Mouse (Mus musculus) left cerebral cortex, adult 8-10 months (tissue): ENCODE results near the gene Pip5k1b. TPM values are rescaled to one million over a fixed set of nuclear protein-coding genes. Genes with fewer than 3 reads are reported as not detected.

ENCODE experiments used
- DNase-seq, 2 experiments: peaks; one replicate each; pipeline ENCODE4 v3.0.0; 2022; ENCODE audit warnings: low spot score in 2 of 2
- total RNA-seq, 4 experiments: library from RNA; stranded (reverse); gene quantifications; 2 replicates each; pipeline ENCODE4 v1.2.4; 2022

Pip5k1b gene
- total RNA-seq, 4 experiments from 2014 or later: 19.4 to 23.4 (median 20.7) TPM

GRCm38 (mm10) chr19:24308305-24308705 lies 247.4 kb downstream of the Pip5k1b start:
- peak in 1 of 2 experiments; percentile 27 for DNase-seq

DNA sequence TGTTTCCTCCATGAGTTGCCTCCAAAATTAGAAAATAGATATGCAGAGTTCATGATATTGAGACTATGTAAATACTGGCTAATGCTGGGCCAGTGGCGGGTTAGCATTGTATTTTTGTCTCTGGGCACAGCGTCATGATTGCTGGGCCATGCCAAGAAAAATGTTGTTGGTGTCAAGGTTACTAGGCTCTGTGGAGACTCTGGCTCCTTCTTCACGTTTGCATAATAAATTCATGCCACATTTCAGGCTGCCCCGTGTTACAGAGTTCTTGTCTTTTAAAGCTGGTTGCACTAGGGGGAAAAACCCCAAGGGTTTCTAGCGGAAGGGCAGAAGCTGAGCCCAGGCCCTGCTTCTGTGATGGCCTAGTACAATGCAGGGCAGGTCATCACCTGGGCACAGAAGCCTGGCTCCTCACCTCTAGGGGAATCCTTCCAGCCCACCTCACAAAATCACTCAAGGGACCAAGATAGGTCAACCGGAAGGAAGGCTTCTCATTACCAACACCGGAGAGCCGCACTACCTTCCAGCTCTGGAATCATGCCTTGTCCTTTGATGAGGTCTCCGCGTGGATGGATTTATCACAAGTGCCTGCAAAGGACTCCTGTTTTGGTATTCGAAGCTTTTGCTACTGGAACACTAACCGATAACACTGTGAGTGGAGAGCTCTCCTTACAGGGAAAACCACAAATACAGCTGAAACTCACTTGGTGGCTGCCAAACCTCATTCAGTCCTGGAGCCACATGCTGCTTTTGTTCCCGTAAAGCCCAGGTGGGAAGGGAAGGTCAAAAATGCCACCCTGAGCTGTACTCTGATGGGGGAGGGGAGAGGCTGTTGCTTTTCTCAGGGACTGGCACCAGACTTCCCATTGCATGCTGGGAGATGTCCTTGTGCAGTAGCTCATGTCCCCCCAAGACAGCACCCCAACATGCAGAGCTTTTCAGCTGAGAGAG lies 248.1 kb downstream of the Pip5k1b start:
- no peak for DNase-seq

DNA sequence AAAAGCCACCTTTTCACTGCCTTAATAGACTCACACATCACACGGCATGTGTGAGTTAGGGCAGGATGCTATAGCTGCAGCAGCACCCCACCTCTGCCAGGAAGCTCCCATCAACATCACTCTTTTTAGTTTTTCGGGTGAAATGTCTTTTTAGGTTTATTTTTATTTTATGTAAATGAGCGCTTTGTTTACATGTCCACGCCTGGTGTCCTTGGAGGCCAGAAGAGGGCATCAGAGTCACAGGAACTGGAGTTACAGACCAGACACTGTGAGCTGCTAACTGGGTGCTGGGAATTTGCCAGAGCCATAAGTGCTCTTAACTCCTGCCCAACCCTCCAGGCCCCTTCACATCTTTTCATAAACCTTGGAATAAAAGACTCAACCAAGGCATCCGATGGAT lies 249.3 kb downstream of the Pip5k1b start:
- DNase-seq: no peak

DNA sequence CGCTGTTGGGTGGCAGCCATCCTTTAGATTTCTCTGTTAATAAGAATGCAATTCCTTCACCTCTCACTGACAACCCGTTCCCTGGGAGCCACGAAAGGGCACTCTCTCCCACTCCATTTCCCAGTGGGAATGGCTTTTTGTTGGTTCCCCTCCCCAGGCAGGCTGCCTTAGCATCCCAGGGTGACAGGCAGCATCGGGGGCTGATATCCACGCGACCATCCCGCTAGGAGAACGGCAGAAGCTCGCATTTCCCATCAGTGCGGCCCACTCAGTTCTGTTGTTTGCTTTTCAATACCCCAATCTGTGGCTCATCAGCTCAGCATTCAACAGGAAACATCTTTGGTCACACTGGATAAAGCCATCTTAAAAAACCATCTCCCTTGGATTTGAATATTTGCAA lies 253.5 kb downstream of the Pip5k1b start:
- DNase-seq: no peak

- DNase-seq: no peak
Observed at GRCm38 (mm10) chr19:24301768-24302148, 253.9 kb downstream of the Pip5k1b start.

DNA sequence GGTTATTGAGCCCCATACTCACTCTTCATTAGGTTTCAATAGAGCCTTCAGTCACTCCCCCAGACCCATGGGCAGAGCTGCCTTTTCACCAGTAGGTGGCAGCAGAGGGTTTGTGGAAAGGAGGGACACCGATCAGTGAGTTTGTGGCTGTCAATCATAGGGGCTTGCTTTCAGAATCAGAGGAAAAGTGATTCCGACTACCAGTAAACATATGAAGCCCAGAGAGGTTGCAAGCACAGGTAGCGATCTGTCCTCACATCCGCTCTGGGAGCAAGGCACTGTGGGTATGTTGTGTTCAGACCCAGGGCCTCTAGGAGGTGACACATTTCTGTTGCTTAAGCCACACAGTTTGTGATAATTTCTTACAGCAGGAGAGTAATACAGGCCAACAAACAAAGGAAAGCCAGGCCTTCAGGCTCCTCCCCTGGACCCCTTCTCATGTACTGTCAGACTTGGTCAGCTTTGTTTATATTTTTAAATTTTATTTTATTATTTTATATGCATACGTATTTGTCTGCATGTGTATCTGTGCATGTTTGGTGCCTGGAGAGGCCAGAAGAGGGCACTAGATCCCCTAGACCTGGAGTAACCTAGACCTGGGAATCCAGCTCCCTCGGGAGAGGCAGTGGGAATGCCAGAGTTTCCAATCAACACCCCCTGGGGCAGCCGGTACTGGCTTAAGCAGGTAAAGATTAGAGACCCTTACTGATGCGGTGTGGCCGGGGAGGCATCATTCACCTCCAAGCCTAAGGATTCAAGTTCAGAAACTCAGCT lies 254.5 kb downstream of the Pip5k1b start:
- DNase-seq: peak in 1 of 2 experiments; percentile 31

DNA sequence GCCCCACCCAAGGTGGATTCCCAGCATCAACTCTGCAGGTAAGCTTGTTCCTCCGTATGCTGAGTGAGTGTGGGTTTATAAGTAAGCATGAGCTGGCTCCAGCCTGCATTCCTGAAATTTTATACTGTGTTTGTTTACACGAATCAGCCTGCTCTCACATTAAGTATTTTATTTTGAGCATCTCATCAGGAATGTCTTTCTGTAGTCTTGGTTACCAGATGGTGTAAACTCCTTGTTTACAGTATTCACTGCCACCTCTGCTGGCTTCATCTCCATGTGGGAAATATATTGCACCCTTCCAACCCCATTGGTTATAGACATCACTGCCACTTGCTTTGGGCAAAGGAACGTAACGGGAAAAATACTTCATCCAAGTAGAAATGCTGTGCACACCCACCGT lies 262.1 kb downstream of the Pip5k1b start:
- no peak for DNase-seq

GRCm38 (mm10) chr19:24284187-24284586 lies 271.5 kb downstream of the Pip5k1b start:
- DNase-seq: no peak

DNA sequence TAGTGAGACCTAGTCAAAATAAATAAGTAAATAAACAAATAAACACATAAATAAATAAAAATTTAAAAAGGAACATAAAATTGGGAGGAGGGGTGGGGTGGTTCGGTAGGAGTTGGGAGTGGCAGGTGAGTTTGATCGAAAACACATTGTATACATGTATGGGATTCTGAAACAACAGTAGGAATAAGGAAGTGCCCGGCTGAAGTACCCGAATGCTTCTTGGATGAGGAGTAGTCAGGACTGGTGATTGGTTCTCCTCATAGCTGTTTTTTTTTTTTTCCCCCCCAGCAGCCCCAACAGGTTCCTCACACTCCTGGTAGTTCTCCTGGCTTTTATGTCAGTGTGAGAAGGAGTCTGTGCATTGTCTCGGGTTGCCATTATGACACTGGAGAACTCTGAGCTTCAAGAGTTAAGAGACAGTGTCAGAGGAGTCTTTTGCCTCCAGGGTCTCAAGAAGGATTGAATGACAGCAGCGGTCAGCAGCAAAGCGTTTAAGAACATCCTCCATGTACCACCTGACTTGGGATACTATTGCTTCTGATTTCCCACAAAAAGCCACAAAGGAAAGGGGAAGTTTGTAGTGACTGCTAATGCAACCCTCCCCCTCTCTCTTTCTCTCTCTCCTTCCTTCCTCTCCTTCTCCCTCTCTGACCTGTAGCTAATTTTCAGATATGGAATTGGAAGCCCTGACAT lies 274.2 kb downstream of the Pip5k1b start:
- no peak for DNase-seq

DNA sequence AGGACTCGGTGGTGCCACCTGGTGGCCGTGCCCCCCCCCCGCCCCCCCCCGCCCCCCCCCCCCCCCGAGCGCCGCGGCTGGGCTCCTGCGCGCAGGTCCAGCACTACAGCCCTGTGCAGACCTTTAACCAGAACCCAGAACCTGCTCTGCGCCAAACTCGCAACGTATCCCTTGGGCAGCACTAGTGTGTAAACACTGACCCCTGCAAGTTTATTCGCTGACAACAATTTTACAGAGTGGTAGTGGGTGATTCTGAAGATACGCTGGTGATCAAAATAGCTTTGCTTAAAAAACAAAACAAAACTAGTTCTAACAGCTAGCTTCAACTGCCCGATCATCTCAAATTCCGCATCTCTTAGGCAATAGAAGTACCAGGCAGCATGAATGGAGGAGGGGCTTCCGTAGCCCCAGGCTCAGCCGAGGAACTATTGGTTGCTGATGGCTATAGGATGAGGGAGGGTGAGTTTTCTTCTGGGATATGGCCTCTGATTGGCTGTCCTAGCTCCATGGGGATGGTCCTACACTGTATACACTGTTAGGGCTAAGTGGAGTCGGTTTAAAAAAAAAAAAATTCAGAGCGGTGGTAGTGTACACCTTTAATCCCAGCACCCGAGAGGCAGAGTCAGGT lies 275.0 kb downstream of the Pip5k1b start, which contains the start of gene Fxn:
Fxn (minus strand) TSS at position 5 of the 628 bp plus-strand sequence.
- DNase-seq: peak; percentile 36 to 39

DNA sequence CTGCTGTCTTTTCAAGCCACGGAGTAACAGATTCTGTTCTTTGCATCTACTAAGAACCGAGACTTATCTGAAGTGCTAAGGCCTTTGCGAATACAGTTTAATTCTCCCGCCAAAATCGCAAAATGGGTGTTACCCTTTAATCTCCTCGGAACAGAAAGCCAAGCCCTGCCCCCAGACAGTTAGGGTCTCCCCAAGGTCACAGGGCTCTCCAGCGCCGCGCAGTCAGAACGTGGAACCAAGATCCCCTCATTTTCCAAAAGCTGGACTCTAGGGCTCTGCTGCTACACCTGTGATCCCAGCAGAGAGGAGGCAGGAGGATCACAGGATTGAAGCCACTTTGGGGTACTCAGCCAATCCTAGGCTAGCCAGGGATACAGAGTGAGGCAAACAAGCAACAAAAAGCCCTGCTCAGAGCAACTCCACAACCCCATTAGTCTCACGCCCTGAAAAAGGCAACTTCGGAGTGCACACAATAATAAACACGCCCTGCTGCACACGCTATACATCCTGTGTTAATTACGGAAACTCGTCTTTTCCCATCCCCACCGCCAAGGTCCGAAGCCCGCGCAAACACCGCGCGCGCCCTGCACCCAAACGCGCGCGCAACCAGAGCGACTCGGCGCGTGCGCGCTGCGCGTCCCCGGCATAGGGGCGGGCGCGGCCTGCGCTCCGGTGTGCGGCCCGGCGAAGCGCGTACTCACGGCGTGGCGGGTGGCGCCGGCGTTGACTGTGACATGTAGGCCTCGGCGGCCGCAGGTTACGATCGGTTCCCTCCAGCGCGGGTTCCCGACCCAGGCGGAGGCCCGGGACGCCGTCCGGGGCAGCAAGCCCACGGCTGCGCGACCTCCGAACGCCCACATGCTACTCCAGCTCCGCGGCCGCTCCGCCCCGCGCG lies 275.7 kb downstream of the Pip5k1b start:
- DNase-seq: peak; percentile 56 to 66

DNA sequence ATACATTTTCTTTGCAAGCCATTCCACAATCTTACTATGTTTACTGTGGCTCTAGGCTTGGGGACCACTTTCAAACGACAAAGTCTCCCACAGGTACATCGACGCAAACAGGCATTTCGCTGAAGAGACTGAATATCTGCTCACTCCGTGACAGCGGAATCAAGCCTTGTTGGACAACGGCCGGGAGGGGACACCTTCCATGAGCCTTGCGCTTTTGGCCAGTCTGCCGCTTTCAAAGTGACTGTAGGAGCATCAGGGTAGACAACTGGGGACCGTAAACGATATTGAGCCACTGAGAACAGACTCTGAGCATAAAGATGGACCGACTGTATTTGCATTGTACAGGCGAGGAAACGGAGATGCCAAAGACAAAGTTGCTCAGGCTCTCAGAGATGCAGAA lies 276.8 kb downstream of the Pip5k1b start:
- no peak for DNase-seq

DNA sequence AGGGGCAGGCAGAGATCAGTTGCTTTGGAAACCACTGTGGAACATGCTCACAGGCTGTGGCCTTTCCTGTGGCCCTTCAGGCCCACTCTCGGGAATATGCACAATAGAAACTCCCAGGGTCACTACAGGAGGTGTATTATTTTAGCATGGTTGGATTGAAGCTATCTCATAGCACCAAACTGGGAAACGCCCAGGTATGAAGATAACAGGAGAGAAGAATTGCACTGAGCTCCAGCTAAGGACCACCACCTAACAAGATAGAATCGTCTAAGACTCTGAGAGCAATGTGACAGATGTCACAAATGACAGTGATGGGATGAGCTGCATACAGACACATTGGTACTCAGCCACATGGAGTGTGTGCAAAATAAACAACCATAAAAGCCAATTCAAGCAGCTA lies 281.4 kb downstream of the Pip5k1b start:
- no peak for DNase-seq

- peak; percentile 42 to 48 for DNase-seq
Observed at GRCm38 (mm10) chr19:24271746-24272426, 283.8 kb downstream of the Pip5k1b start.

- DNase-seq: peak in 1 of 2 experiments; percentile 47
Observed at GRCm38 (mm10) chr19:24271326-24271725, 284.3 kb downstream of the Pip5k1b start.

DNA sequence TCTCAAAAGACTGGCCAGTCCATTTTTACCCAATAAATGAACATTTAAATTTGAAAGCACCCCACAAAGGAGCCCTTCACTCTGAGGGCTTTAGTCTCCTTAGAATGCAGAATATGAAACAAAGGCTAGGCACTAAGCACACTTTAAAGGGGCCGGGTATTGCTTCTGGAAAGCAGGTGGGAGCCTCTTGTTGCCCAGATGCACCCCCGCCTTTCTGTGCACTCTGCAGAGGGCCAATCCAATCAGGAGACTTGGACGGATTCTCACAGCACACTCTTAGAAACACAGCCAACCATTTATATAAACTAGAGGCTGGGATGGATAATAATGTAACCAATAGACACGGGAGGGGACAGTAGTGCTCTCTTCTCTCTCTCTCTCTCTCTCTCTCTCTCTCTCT lies 287.1 kb downstream of the Pip5k1b start:
- no peak for DNase-seq

DNA sequence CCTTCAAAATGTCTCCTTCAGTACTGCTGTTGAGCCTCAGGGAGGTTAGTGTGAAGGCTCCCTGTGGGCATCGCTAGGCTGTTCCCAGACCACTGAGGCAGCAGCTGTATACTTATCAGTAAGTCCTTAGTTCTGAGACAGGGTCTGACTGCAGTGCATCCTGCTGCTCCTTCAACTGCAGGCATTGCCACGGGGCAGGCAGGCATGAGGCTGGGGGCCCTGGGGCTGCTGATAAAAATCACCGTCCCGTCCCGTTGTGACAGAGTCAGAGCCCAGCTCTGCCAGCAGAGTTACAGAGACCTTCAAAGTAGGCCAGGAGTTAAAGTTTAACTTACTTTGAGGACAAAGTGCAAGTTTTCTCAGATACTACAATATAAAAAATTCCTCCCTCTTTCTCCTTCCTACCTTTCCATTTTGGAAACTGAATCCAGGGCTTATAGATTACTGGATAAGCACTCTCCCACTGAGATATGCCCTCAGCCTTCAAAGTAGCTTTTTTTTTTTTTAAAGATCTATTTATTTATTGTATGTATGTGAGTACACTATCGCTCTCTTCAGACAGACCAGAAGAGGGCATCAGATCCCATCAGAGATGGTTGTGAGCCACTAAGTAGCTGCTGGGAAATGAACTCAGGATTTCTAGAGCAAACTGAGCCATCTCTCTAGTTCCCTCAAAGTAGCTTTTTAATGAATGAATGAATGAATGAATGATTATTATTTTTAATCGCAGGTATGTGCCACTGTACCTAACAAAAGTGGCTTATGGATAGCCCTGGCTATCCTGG lies 289.4 kb downstream of the Pip5k1b start:
- DNase-seq: no peak

GRCm38 (mm10) chr19:24264991-24265390 lies 290.7 kb downstream of the Pip5k1b start:
- peak; percentile 46 to 77 for DNase-seq

DNA sequence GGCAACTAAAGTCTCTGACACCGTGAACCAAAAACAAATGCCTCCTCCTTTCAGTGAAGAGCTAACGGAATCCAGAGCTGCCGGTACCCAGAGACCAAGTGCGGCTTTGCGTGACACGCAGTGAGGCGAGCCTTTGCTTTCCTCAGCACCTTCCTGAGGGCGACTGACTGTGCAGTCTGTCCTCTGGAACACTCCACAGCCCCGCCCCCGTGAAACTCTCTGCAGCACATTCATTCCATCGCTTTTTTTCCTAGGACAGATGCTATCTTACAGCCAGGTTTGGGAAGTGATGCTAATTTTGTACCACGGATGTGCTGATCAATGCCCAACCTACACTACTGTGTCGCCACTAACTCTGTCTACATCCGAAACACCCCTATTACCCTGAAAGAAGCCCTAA lies 292.9 kb downstream of the Pip5k1b start:
- no peak for DNase-seq
